Mouse (Mus musculus) Patski (cell line): Measurements from ENCODE around the gene Sall2. TPM values are rescaled to one million over a fixed set of nuclear protein-coding genes. Genes with fewer than 3 reads are reported as not detected.
"Not testable (repeated sequence)": the region's sequence is repeated elsewhere in the genome, so short reads cannot be mapped to it uniquely, and the experiment has no call there.

Experiments
- ATAC-seq: fragments of 100-300 bp; one replicate; pipeline ENCODE4 v1.8.0; 2021
- CTCF ChIA-PET: fragments of 350-600 bp; sonication (Branson Sonifier 250); formaldehyde crosslinking; loops from one replicate; lab custom pipeline; 2022; ENCODE audit warnings: inconsistent platforms; lab: Charles Lee
- POLR2A ChIA-PET: fragments of 350-600 bp; sonication (Branson Sonifier 250); formaldehyde crosslinking; loops from one replicate; lab custom pipeline; 2022; ENCODE audit warnings: antibody characterized with exemption, inconsistent platforms; lab: Charles Lee
- DNase-seq: peaks from one replicate; pipeline ENCODE4 v3.0.0-alpha.2; 2011; ENCODE audit warnings: low read depth, low spot score
- H3K27me3 ChIP-seq: fragments of 371-371 bp; one replicate; pipeline ENCODE4 v1.5.1; 2021
- CTCF ChIP-seq: fragments of 100-300 bp; IDR thresholded peaks from one replicate; pipeline ENCODE4 v1.5.1; 2021
- in situ Hi-C: fragments of 300-500 bp; cut with MboI; formaldehyde crosslinking; loops from 3 replicates; pipeline ENCODE4 v1.11.1; 2018; ENCODE audit warnings: low pct_unique_long_range_greater_than_20kb, mixed read lengths
- polyA plus RNA-seq: library from polyadenylated mRNA; unstranded; gene quantifications from one replicate; pipeline ENCODE4 v1.2.3, GENCODE M21; 2021

Gene Sall2
- polyA plus RNA-seq, 1 experiment from 2014 or later = 16.8 TPM

DNA sequence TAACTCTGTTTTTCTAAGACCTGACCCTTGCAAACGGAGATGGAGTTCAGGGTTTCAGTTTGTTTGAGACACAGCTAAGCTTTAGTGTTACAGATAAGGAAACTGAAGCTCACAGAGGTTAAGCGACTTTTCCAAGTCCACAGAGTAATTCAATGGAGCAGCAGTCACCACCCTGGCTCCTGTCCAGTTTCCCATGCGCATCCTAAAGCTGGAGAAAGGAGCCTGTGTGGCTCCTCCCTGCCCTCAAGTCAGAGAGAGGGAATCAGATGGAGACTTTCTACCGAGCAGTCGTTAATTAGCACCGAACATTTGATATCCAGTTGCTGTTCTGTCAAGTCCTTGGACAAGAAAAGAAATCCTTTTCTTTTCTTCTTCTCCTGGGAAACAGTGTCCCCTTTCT lies 9.2 kb downstream of the Sall2 start:
- ChIA-PET CTCF (interaction anchor here (1.1 to 1.4 kb wide), 2 partner anchors 10 to 23 kb away, joined by 3 read pairs; no protein-coding TSS in a partner anchor), POLR2A (interaction anchor here (0.7 to 1.0 kb wide), 2 partner anchors 8 to 84 kb away, joined by 3 read pairs; no protein-coding TSS in a partner anchor)
- DNase-seq (no peak), ATAC-seq (no peak)
- in situ Hi-C loops = no loop called here
- H3K27me3 ChIP-seq = peaks cover 9% of the 10 kb centered on the region
- no peak for TF ChIP-seq CTCF

DNA sequence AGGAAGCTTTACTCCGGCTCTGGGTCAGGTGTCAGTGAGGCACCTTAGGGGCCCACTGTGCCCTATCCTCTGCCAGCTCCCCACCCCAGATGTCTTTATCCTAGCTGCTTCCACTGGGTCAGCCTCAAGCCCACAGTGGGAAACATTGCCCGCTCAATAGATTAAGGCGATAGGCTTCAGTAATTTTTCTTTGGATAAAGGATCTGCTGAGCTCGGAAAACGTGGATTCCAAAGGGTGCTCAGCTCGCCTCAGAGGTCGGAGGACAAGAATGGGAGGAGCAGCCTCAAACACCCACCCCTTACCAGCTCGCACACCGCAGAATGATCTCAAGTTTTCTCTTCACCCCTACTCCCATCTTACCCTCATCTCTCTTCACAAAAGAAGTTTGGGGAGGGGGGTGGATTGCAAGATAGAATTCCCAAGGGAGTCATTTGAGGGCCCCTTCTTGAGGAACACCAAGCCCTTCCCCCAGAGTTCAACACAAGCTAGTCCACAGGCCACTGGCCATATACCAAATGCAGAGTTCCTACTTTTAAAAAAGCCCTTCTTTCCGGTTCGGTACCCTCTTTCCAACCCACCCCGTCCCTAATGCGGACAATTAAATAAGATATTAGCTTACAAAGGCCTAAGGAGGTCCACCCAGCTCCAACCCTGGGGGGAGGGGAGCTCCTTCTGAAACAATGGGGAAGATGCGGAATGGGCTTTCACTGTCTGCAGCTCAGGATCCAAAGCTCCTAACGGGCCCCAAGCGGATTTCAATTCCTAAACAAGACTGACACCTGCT lies 11.9 kb downstream of the Sall2 start:
- ChIA-PET CTCF (interaction anchor here (1.1 to 1.2 kb wide), 2 partner anchors 10 to 11 kb away, joined by 4 to 5 read pairs; partner anchors contain the start of gene Mettl3), POLR2A (interaction anchor here (0.5 to 1.0 kb wide), 2 partner anchors 12 to 215 kb away, joined by 3 to 11 read pairs; partner anchors contain the start of gene Mettl3)
- no peak for TF ChIP-seq CTCF
- no peaks in the 10 kb centered on the region for H3K27me3 ChIP-seq
- ATAC-seq (peak; percentile 13), DNase-seq (no peak)
- in situ Hi-C loops = no loop called here

DNA sequence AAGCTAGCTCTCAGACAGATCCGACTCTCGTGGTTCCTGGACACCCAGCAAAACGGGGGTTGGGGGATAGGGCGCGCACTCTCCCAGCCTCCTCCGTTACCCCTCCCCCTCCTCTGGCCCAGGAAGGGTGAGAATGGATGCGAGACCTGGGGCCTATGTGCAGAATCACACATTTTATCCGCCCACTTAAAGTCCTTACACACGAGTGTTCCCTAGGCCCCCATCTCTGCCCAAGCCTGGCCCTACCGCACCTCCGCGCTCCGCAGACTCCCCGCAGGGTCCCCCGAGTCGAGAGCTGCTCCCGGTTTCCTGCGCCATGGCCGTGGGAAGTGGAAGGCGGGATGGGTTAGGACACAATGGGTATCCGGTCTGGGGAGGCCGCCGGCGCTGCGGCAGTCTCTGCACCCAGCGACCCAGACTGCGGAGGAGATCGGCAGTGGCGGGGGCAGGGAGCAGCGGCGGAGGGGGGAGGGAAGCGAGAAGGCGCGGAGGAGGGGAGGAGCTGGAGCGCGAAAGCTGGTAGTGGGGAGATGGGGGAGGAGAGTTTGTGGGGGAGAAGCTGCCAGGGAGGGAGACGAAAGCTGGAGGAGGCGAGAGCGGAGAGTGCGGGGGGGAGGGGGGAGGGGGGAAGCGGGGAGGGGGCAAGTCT lies 12.6 kb downstream of the Sall2 start:
- H3K27me3 ChIP-seq = no peaks in the 10 kb centered on the region
- CTCF ChIA-PET = interaction anchor here (1.1 to 1.2 kb wide), 2 partner anchors 11 kb away, joined by 4 to 5 read pairs; partner anchors contain the start of gene Mettl3
- no peak for TF ChIP-seq CTCF
- POLR2A ChIA-PET = interaction anchor here (1.0 kb wide), 1 partner anchor 11 kb away, joined by 11 read pairs; the partner anchor contains the start of gene Mettl3
- in situ Hi-C loops = no loop called here
- ATAC-seq (peak; percentile 64), DNase-seq (no peak)

DNA sequence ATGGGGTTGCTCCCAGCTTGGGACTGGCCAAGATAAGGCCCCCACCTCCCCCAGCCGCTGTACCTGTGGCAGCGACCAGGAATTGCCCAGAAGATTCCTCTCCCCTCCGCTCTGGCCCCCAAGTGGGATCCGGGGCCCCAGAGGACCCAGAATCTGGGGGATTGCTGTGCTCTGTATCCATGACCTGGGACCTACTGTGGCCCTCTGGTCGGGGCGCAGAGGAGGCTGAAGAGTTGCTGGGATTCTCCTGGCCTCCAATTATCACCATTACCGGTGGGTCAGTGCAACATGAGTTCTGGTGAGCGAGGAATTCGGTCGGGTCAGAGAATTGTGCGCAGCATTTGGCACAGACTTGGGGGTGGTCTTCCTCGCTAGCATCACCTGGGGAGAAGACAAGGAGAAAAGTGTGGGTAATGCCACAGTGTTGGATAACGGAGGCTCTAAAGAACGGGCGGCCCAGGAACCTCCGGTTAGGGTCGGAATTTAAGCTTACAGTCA lies 13.2 kb downstream of the Sall2 start:
- H3K27me3 ChIP-seq = no peaks in the 10 kb centered on the region
- TF ChIP-seq CTCF = no peak
- ChIA-PET CTCF (interaction anchor here (0.9 to 1.2 kb wide), 2 partner anchors 10 to 26 kb away, joined by 4 read pairs; partner anchors contain the start of gene Mettl3), POLR2A (no interaction called here)
- DNase-seq = no peak
- in situ Hi-C loops = no loop called here
- ATAC-seq = no peak

DNA sequence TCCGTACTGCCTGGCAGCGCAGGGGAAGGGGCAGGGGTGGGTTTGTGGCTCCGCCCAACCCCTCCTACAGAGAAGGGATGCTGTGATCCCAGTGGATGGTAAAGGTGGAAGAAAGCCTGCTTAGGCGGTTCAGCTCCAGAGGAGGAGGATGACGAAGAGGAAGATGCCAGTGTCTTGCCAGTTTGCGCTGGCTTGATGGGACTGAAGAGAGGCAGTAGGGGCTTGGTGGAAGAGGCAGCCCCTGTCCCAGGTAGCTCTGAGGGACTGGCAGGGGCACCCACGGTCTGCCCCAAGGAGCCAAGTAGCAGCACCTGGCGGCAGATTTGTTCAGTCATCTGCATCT lies 13.8 kb downstream of the Sall2 start:
- TF ChIP-seq CTCF = no peak
- in situ Hi-C loops = no loop called here
- ChIA-PET POLR2A (no interaction called here), CTCF (interaction anchor here (0.9 kb wide), 1 partner anchor 25 kb away, joined by 4 read pairs; no protein-coding TSS in a partner anchor)
- no peak for DNase-seq
- no peak for ATAC-seq
- H3K27me3 ChIP-seq = no peaks in the 10 kb centered on the region

DNA sequence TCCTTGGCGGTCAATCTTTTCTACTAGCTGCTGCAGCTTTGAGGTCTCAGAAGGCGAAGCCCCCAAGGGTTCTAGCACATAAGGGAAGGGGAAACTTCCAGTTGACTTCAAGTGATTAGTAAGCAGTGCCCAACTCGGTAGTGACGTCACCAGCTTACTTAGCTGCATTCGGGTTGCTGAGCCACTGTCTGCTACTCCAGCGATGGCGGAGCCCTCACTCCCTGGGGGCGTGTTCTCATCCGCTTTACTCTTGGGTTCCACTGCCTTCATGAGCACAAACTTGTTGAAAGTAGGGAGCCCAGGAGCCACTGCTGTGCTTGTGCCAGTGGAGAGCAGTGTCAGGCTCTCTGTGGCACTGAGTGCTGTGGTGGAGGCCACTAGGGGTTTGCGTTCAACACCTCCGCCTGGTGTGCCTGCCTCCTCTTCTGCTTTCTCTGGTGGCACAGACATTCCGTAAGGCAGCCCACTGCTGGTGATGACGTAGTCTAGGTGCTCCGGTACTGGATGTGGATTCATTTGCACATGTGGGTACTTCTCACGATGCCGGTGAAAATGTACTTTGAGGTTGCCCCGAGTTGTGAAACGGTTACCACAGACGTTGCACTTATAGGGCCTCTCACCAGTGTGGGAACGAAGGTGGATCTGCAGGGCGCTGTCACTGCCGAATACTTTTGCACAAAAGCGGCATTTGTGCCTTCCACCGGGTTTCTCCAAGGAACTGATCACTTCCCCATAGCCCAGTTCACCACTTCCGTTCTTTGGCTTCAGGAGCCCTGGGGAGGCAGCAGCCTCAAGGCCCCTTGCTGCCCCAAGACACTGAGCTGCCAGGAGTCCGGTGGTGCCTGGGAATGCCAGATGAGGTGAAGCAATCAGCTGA lies 14.4 kb downstream of the Sall2 start:
- H3K27me3 ChIP-seq = no peaks in the 10 kb centered on the region
- in situ Hi-C loops = no loop called here
- CTCF ChIA-PET = interaction anchor here (0.9 kb wide), 1 partner anchor 24 kb away, joined by 4 read pairs; no protein-coding TSS in a partner anchor
- no peak for ATAC-seq
- POLR2A ChIA-PET = no interaction called here
- no peak for DNase-seq
- no peak for TF ChIP-seq CTCF

DNA sequence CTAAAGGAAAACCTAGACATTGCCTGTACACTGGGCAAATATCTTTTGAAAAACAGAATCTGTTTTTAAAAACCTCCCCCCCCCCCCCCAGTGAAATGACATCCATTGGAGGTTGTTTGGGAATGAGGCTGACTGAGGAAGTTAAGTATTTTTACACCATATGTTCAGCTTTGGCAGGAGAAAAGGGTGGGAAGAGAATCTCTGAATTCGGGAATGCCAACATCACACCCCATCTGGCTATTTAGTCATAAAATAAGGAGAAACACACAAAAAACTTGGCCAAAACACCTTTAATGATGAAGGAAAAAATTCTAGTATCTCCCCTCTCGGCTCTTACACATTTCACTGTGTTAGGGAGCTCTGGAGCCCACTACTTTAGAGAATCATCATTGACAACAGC lies 17.7 kb downstream of the Sall2 start:
- no peak for DNase-seq
- in situ Hi-C loops = no loop called here
- ChIA-PET CTCF (no interaction called here), POLR2A (no interaction called here)
- no peak for TF ChIP-seq CTCF
- ATAC-seq = no peak
- H3K27me3 ChIP-seq = no peaks in the 10 kb centered on the region

DNA sequence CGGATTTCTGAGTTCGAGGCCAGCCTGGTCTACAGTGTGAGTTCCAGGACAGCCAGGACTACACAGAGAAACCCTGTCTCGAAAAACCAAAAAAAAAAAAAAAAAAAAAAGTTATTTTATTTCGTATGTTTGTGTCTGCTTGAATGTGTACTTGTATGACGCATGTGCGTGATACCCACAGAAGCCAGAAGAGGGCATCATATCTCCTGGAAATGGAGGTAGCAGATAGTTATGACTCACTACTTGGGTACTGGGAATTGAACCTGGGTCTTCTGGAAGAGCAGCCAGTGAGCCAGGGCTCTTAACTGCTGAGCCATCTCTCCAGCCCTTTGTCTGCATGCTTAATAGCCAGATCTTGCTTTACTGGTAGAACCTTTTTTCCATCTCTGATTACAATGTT lies 18.2 kb downstream of the Sall2 start:
- in situ Hi-C loops, H3K27me3 ChIP-seq, DNase-seq, ATAC-seq: not testable (repeated sequence)
- POLR2A ChIA-PET = interaction anchor here (0.7 kb wide), 1 partner anchor 31 kb away, joined by 5 read pairs; no protein-coding TSS in a partner anchor
- CTCF ChIA-PET = interaction anchor here (1.0 kb wide), 1 partner anchor 32 kb away, joined by 3 read pairs; no protein-coding TSS in a partner anchor

DNA sequence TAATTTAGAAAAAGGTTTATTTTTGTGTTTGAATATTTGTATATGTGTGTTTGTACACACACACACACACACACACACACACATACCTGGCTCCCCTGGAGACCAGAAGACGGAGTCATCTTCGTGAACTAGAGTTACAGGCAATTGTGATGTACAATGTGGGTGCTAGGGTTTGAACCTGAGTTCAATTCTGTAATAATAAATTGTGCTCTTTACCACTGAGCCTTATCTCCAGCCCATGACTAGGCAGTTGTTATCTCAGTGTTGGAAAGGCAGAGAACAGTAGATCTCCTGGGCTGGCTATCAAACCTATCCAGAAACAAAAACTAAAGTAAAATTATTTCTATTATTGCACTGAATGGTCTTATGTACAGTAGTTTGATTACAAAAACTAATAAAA lies 22.5 kb downstream of the Sall2 start:
- no peak for DNase-seq
- POLR2A ChIA-PET = interaction anchor here (0.6 to 3.0 kb wide), 3 partner anchors 10 to 108 kb away, joined by 3 to 11 read pairs (median 6); no protein-coding TSS in a partner anchor
- CTCF ChIA-PET = interaction anchor here (1.4 to 4.0 kb wide), 4 partner anchors 10 to 34 kb away, joined by 4 to 22 read pairs (median 6); no protein-coding TSS in a partner anchor
- TF ChIP-seq CTCF = no peak
- in situ Hi-C loops = no loop called here
- no peak for ATAC-seq
- H3K27me3 ChIP-seq = no peaks in the 10 kb centered on the region
